Mouse (Mus musculus): ENCODE measurements around the gene Esd.

DNA sequence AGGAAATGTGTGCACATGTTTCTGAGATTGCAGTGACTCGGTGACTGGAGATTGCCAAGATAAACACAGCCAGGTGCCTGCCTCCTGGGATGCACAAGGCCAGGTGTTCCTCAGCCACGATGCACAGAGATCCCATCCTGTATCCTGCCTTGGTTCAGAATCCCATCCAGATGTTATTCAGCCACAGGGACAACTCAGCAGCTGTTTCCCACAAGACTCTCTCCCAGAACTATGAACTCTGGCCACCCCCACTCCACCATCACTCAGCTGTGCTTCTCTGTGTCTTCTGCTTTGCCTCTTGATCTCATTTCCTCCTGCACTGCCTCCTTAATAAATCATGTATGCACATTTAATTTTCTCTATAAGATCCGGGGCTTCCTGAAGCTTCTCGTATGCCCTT lies 35.3 kb upstream of the Esd start:
- TF ChIP-seq POLR2A (IDR thresholded peaks at IDR 0.05; ENCODE audit: insufficient read length, low read depth) (no peak), E2F4 (IDR thresholded peaks at IDR 0.05; ENCODE audit: insufficient read depth) (no peak), USF1 (IDR thresholded peaks at IDR 0.05; ENCODE audit: low read depth) (no peak), MYOG (IDR thresholded peaks at IDR 0.05; ENCODE audit: control insufficient read depth in 1 of 3, insufficient read depth in 1 of 3, insufficient read length in 2 of 3, low read depth in 2 of 3) (no peak), POLR2AphosphoS2 (IDR thresholded peaks at IDR 0.05; ENCODE audit: insufficient read length, low read depth) (no peak), MAX (IDR thresholded peaks at IDR 0.05; ENCODE audit: low read depth) (no peak)

Measured in myocyte (in vitro differentiated cells).